Mouse (Mus musculus) G1E (cell line): ENCODE measurements around the gene Pet117.

Experiments
- CTCF ChIP-seq: IDR thresholded peaks from 2 replicates; pipeline ENCODE4 v1.5.1; 2012; ENCODE audit warnings: low read depth, low read length, inconsistent platforms, mixed read lengths
- POLR2AphosphoS5 ChIP-seq: IDR thresholded peaks from 2 replicates; pipeline ENCODE4 v1.6.1; 2012; ENCODE audit warnings: low read depth, low read length, inconsistent platforms; ENCODE audit not compliant: insufficient replicate concordance

DNA sequence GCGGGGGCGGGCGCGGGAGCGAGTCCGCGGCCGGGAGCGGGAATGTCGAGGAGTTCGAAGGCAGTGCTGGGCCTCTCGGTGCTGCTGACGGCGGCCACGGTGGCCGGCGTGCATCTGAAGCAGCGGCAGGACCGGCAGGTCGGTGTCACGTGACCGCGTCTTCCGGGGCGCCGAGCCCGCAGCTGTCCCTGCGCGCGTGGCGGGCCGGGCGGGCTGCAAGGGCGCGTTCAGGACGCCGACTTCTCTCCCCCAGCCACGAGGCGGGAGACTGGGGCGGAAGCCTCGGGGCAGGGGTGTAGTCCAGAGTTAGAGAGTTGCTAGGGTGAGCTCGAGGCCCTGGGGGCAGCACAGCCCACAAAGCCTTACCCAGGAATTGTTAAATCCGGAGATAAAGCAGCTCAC lies 225 bp downstream of the Pet117 start:
- TF ChIP-seq CTCF = no peak
- TF ChIP-seq POLR2AphosphoS5 = no peak
